Mouse (Mus musculus): ENCODE data around the gene Adora1.

The Adora1 gene

DNA sequence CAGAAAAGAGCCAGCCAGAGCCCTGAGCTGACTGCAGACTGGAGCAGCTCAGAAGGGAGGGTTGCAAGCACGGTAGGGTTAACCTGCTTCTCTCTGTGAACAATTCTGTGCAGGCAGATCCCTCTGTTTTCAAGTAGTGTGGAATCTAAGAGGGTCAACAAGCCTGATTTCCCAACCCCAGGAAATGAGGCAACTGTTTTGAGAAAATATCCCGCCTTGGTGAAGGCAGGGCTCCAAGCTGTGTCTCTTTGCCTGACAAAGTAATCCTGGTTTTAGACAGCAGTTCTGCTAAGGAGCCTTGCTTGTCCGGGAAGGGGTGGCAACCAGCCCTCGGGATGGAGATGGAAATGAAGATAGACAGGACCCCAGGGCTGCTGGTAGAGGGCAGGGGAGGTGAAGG, 70.8 kb downstream of the Adora1 start:
- TF ChIP-seq GATA4 (IDR thresholded peaks at IDR 0.05; ENCODE audit: insufficient replicate concordance, low read length): no peak

DNA sequence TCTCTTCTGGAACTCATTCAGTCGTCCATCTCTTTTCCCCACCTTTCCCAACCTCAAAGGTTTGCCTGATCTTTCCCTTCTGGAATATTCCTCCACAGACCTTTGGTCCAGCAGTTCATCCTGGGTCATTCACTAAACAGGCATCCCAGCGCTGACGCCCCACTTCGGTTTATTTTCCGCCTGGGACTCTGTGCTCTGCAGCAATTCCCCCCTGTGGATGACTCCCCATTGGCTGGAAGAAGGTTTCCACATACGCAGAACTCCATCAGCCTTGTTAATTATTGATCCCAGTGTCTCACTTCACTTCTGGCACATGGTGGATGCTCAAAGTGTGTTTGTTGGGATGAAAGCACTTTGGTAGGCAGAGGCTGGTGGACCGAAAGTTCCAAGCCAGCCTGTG, 71.8 kb downstream of the Adora1 start:
- TF ChIP-seq GATA4 (IDR thresholded peaks at IDR 0.05; ENCODE audit: insufficient replicate concordance, low read length): no peak

DNA sequence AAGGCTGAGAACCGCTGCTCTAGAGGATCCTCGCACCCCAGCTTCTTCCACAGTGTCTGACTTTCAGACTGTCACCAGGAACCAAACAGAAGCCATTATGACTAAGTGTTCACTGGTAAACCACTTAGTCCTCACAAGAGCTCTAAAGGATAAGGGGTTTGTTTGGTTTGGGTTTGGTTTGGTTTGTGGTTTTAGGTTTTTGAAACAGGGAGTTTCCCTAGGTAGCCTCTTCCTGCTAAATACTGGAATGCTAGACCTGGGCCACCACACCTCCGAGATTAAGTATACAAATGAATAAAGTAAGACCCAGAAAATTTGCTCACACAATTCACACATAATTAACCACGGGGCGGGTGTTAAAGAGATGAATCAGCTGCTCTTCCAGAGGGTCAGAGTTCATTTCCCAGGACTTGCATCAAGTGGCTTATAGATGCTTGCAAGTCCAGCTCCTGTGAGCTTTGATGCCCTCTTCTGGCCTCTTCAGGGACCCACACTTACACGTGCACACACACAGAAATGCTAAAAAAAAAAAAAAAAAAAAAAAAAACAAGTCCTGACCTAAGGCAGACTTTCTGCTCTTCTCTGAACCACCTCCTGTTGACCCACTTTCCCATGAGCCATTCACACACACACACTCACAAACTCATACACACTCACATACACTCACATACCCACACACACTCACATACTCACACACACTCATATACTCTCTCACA, 72.6 kb downstream of the Adora1 start:
- no peak for TF ChIP-seq GATA4 (IDR thresholded peaks at IDR 0.05; ENCODE audit: insufficient replicate concordance, low read length)

DNA sequence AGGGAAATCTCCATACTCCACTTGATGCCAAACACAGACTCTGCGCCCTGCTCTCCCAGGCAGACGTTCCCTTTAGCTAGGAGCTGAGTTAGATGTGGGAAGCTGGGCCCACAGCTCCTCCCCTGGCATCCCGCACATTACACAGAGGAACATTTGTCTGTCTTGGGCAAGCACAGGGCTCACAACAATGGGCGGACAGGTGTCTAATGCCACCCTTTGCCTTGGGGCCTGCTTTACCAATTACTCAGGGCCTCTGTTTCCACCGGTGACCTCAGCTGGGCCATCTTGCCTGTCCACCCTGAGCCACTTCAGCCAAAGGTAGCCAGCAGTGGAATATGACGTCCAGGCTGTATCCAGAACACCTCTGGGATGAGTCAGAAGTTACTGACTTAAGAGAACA, 73.8 kb downstream of the Adora1 start:
- TF ChIP-seq GATA4 (IDR thresholded peaks at IDR 0.05; ENCODE audit: insufficient replicate concordance, low read length): no peak

GRCm38 (mm10) chr1:134160404-134160803, 74.8 kb downstream of the Adora1 start:
- no peak for TF ChIP-seq GATA4 (IDR thresholded peaks at IDR 0.05; ENCODE audit: insufficient replicate concordance, low read length)

DNA sequence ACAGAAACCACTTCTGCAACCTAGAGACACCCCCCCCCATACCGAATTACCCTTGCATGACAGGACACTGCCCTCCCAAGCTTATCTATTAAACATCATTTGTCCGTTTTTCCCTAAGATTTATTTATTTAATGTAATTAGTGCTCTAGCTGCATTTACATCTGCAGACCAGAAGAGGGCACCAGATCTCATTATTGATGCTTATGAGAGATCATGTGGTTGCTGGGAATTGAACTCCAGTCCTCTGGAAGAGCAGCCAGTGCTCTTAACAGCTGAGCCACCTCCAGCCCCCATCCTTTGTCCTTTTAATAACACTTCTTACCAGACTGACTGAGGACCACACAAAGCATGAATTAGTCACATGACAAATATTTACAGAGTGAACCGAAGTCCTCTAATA, 80.6 kb downstream of the Adora1 start:
- no peak for TF ChIP-seq GATA4 (IDR thresholded peaks at IDR 0.05; ENCODE audit: insufficient replicate concordance, low read length)

DNA sequence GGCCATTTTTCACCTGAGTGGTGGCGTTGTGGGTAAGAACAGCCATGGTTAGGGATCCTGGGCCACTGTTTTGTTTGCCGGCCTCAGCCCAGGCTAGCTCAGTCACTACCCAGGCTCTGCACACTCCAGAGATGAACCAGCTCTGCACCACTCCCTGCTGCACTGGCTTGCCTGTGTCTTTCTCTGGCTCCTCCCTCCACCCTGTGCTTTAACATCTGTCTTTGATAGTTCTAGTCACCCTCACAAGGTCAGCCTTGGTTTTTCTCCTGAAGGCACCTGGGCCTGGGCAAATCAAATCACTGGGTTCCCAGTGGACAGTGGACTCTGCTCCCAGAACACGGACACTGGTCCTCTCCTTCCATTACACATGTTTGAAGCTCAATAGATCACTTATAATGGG, 81.1 kb downstream of the Adora1 start:
- TF ChIP-seq GATA4 (IDR thresholded peaks at IDR 0.05; ENCODE audit: insufficient replicate concordance, low read length): no peak

GRCm38 (mm10) chr1:134152626-134153590, 82.3 kb downstream of the Adora1 start:
- TF ChIP-seq GATA4 (IDR thresholded peaks at IDR 0.05; ENCODE audit: insufficient replicate concordance, low read length): no peak

DNA sequence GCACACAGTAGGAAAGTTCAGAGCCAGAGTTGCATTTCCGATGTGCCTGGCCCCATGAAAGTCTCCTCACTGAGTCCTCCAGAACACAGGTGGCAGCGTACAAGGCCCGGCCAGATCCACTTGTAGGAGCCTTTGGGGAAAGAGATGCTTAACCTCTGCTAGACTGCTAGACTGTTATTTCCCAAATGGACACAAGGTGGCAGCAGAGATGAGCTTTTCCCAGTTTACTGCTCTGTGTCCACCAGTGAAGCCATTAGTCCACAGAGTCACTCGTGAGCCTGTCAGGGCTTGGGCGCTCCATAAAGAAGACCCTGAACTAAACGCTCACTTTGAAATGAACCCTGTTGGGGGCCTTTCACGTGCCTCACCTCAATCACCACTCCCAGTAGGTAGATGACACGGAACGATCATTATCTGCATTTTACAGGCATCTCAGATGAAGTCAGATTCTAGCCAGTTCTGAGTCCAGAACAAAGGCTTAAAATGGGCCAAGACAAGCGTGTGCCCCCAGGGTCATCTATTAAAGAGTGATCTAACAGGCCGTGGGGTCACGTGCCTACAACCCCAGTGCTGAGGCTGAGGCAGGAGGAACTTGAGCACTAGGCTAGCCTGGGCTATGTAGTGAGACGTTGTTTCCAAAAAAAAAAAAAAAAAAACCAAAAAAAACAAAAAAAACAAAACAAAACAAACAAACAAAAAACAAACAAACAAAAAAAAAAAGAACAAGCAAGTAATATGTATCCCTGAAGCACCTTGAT, 83.4 kb downstream of the Adora1 start:
- no peak for TF ChIP-seq GATA4 (IDR thresholded peaks at IDR 0.05; ENCODE audit: insufficient replicate concordance, low read length)

DNA sequence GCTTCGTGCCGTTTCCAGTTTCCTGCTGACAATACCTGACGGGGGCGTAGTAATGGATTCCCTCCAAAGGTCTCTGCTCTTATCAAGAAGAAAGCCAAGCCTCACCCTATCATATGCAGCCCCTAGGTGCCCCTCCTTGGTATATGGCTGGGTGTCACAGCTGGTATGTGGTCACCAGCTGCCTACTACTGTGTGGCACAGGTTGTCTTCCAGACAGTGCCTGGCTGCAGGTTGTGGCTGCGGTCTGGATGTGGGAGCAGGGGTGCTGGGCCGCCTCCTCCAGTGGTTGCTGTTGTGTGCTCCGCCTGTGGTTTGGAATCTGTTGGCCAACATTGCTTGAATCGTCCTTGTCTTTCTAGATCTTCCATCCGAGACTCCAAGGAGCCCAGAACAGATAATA, 84.5 kb downstream of the Adora1 start:
- no peak for TF ChIP-seq GATA4 (IDR thresholded peaks at IDR 0.05; ENCODE audit: insufficient replicate concordance, low read length)

DNA sequence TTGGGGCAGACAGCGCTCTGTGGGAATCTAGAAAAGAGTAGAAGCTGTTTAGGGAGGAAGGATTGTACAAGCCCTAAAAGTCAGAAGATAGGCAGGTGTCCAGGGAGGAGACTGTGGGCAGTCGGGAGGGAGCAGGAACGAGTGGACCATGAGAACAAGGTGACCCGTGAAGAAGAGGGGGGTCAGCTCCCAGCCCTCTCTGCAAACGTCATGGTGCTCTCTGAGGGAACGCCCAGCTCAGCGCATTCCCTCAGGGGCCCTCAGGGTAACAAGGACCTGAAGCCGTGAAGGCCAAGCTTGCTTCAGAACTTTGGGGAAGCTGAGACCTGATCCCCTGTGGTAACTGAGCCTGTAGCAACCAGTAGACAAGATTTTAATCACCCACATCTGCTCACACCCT, 85.2 kb downstream of the Adora1 start:
- TF ChIP-seq GATA4 (IDR thresholded peaks at IDR 0.05; ENCODE audit: insufficient replicate concordance, low read length): no peak
